ENCODE assay signal across 14 mouse cellular contexts in the genomic region with DNA sequence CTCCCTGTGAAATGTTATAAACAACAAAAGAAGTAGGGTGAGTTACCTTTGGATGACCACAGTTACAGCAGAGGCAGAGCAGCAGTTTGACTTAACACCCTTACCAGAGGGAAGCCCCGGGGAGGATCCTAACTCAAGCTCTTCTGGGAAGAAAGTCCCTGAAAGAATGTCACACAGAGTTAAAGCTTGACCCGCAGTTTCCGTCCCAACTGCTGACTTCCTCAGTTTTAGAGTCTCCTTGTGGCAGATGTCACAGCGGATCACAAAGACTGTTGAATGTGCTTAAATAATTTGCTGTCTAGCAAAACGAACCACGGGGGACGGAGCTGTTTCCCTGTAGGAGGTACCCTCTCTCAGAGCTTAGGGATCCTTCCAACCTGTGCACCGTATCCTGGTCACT.
DNase-seq lines count a peak whose midpoint lies in the region; ATAC-seq lines count a peak whose summit lies in the region.
"Had no signal": no experiment of that assay in that cellular context is flagged by ENCODE, and none has a peak within 500 bp of the region (broad histone marks: within the 10 kb centered on the region; RNA-seq: fewer than 3 reads in every experiment).

No protein-coding gene starts in this region.

- ATAC-seq in kidney, embryonic 15.5 days (replicated peaks; ENCODE audit: low FRiP score) = no peak
- ATAC-seq in common myeloid progenitor, adult 5-6 weeks (replicated peaks; ENCODE audit: low read depth, poor library complexity, severe bottlenecking) = peak; percentile 69
- no peak for ATAC-seq in forebrain, embryonic 11.5 days (replicated peaks; ENCODE audit: low FRiP score)

- H3K27me3 ChIP-seq in kidney, embryonic 15.5 days = no peaks in the 10 kb centered on the region
- H3K27me3 ChIP-seq in forebrain, embryonic 11.5 days (ENCODE audit: control insufficient read depth, insufficient read depth, low read length) = no peaks in the 10 kb centered on the region
- H3K27me3 ChIP-seq: forebrain, embryonic 12.5 days had no signal

- H3K9me3 ChIP-seq in kidney, embryonic 15.5 days (replicated peaks) = no peaks in the 10 kb centered on the region
- H3K9me3 ChIP-seq in forebrain, embryonic 11.5 days (ENCODE audit: control insufficient read depth, low read length) = no peaks in the 10 kb centered on the region
- H3K9me3 ChIP-seq: forebrain, embryonic 12.5 days had no signal

- DNase-seq in kidney, adult 18-20 months = peak; percentile 35
- peak; percentile 44 to 62 for DNase-seq in kidney, postnatal 25 days
- peak; percentile 36 for DNase-seq in naive thymus-derived CD4-positive, alpha-beta T cell, adult 2 months (ENCODE audit: low read depth)
- no peak for DNase-seq in left cerebral cortex, adult 8-10 months (ENCODE audit: low spot score in 2 of 2)
- DNase-seq in forebrain, embryonic 11.5 days (ENCODE audit: low spot score) = no peak
- DNase-seq in adrenal gland, postnatal 36 days = no peak
- DNase-seq: cerebellum, postnatal 14 days; lung, adult 18-20 months; right cerebral cortex, postnatal 14 days had no signal

- WGBS in kidney, embryonic 15.5 days = 26% methylated on average over 8 of the region's 8 CpGs
- WGBS in forebrain, embryonic 11.5 days = 48% methylated on average over 8 of the region's 8 CpGs

- H3K4me1 ChIP-seq in kidney, embryonic 15.5 days = peaks cover 14% of the 10 kb centered on the region
- H3K4me1 ChIP-seq in forebrain, embryonic 11.5 days (replicated peaks; ENCODE audit: control insufficient read depth, insufficient read depth, low read length) = no peaks in the 10 kb centered on the region
- H3K4me1 ChIP-seq: forebrain, embryonic 12.5 days had no signal

- H3K9ac ChIP-seq in kidney, embryonic 15.5 days = no peak overlapping the region
- H3K9ac ChIP-seq in forebrain, embryonic 11.5 days (ENCODE audit: low read length) = no peak overlapping the region
- H3K9ac ChIP-seq: forebrain, embryonic 12.5 days had no signal

- no peak overlapping the region for H3K4me2 ChIP-seq in kidney, embryonic 15.5 days
- no peak overlapping the region for H3K4me2 ChIP-seq in forebrain, embryonic 11.5 days (ENCODE audit: low read depth, low read length, severe bottlenecking)
- H3K4me2 ChIP-seq: forebrain, embryonic 12.5 days had no signal

- no peak overlapping the region for H3K4me3 ChIP-seq in kidney, embryonic 15.5 days (replicated peaks)
- H3K4me3 ChIP-seq in forebrain, embryonic 11.5 days (ENCODE audit: low read depth, low read length) = no peak overlapping the region
- H3K4me3 ChIP-seq: forebrain, embryonic 12.5 days; heart, adult 2 months; myocyte had no signal

- no peak overlapping the region for H3K27ac ChIP-seq in kidney, embryonic 15.5 days
- no peak overlapping the region for H3K27ac ChIP-seq in forebrain, embryonic 11.5 days (ENCODE audit: low read depth, low read length)
- H3K27ac ChIP-seq: forebrain, embryonic 12.5 days; heart, adult 2 months had no signal

- H3K36me3 ChIP-seq in kidney, embryonic 15.5 days = no peaks in the 10 kb centered on the region
- H3K36me3 ChIP-seq in forebrain, embryonic 11.5 days (ENCODE audit: control insufficient read depth, insufficient read depth, low read length) = no peaks in the 10 kb centered on the region
- H3K36me3 ChIP-seq: forebrain, embryonic 12.5 days had no signal

Comparison
In these comparisons a context has a peak if more than half of its experiments do, and no peak if none do; other contexts are left out.
1. DNase-seq: peak in kidney, adult 18-20 months (single experiment), kidney, postnatal 25 days (2 of 2) and naive thymus-derived CD4-positive, alpha-beta T cell, adult 2 months (single experiment); none in left cerebral cortex, adult 8-10 months (0 of 2), forebrain, embryonic 11.5 days (single experiment) and adrenal gland, postnatal 36 days (0 of 2).